Mouse (Mus musculus): ENCODE results near the gene Scimp. TPM values are rescaled to one million over a fixed set of nuclear protein-coding genes. Genes with fewer than 3 reads are reported as not detected.
"Not testable (repeated sequence)": the region's sequence is repeated elsewhere in the genome, so short reads cannot be mapped to it uniquely, and the experiment has no call there.

The Scimp gene
- polyA plus RNA-seq, 1 experiment from 2014 or later, result 0.50 TPM

DNA sequence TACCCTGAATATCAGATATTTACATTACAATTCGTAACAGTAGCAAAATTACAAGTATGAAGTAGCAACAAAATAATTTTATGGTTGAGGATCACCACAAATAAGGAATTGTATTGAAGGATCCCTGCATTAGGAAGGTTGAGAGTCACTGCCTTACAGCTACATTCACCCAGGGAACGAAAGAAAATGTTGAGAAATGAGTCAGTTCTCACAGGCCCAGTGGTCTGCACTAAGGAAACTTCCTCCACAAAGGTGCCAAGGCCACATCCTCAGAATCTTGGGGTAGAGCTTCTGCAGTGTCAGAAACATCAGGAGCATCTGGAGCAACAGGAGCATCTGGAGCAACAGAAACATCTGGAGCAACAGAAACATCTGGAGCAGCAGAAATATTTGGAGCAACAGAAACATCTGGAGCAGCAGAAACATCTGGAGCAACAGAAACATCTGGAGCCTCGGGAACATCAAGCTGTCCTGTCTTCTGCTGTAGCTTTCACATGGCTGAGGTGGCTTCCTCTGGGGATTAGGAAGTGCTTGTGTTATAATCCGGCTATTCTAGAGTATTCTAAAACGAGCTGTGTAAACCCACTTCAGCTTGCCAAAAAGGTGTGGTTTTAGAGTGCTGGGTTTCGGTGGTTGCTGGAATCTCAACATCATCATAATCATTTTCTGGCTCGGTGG is 21.4 kb downstream of the Scimp start:
- no peak overlapping the region for H3K4me2 ChIP-seq (ENCODE audit: low read depth, low read length)
- no peak overlapping the region for H3K27ac ChIP-seq (replicated peaks; ENCODE audit: low read depth, low read length)
- no peak for DNase-seq (ENCODE audit: low spot score)
- no peaks in the 10 kb centered on the region for H3K36me3 ChIP-seq (ENCODE audit: control insufficient read depth, insufficient read depth, low read length)
- H3K4me1 ChIP-seq (ENCODE audit: control insufficient read depth, insufficient read depth, low read length), result no peaks in the 10 kb centered on the region
- no peak for ATAC-seq (ENCODE audit: low read depth)
- no peak overlapping the region for H3K9ac ChIP-seq (ENCODE audit: low read depth, low read length)
- H3K27me3 ChIP-seq (replicated peaks; ENCODE audit: control insufficient read depth, insufficient read depth, low read length), result no peaks in the 10 kb centered on the region
- H3K4me3 ChIP-seq (ENCODE audit: low read depth, low read length), result no peak overlapping the region
- no peaks in the 10 kb centered on the region for H3K9me3 ChIP-seq (ENCODE audit: control insufficient read depth, low read length)
- WGBS, result 58% methylated on average over 7 of the region's 7 CpGs

DNA sequence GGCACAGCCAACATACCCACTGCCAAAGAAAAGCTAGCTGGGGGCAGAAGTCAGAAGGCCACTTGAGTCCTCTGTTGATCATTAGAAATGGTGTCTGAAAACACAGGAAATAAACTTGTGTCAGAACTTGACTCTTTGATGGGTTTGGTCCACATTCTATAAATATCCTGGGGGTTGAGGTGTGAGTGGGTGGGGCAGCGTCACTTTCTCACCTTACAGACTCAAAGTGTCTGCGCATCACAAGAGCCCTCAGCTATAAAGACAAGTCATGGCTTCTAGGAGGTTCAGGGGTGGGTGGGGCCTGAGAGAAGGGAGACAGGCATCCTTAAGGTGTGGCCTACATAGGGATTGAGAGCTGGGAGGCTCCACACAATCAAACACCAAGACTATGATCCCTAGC is 22.0 kb downstream of the Scimp start:
- Histone ChIP-seq H3K4me2 (ENCODE audit: low read depth, low read length) (no peak overlapping the region), H3K9me3 (ENCODE audit: control insufficient read depth, low read length) (no peaks in the 10 kb centered on the region), H3K9ac (ENCODE audit: low read depth, low read length) (no peak overlapping the region), H3K4me1 (ENCODE audit: control insufficient read depth, insufficient read depth, low read length) (no peaks in the 10 kb centered on the region), H3K27me3 (replicated peaks; ENCODE audit: control insufficient read depth, insufficient read depth, low read length) (no peaks in the 10 kb centered on the region), H3K4me3 (ENCODE audit: low read depth, low read length) (no peak overlapping the region), H3K27ac (replicated peaks; ENCODE audit: low read depth, low read length) (no peak overlapping the region), H3K36me3 (ENCODE audit: control insufficient read depth, insufficient read depth, low read length) (no peaks in the 10 kb centered on the region)
- ATAC-seq (ENCODE audit: low read depth) (no peak), DNase-seq (ENCODE audit: low spot score) (no peak)
- 71% methylated on average over 2 of the region's 2 CpGs for WGBS

GRCm38 (mm10) chr11:70788972-70789655 is 23.3 kb downstream of the Scimp start:
- 82% methylated on average over 10 of the region's 10 CpGs for WGBS
- Histone ChIP-seq H3K27ac (replicated peaks; ENCODE audit: low read depth, low read length) (no peak overlapping the region), H3K4me3 (ENCODE audit: low read depth, low read length) (no peak overlapping the region), H3K27me3 (replicated peaks; ENCODE audit: control insufficient read depth, insufficient read depth, low read length) (no peaks in the 10 kb centered on the region), H3K36me3 (ENCODE audit: control insufficient read depth, insufficient read depth, low read length) (no peaks in the 10 kb centered on the region), H3K9ac (ENCODE audit: low read depth, low read length) (no peak overlapping the region), H3K9me3 (ENCODE audit: control insufficient read depth, low read length) (no peaks in the 10 kb centered on the region), H3K4me1 (ENCODE audit: control insufficient read depth, insufficient read depth, low read length) (no peaks in the 10 kb centered on the region), H3K4me2 (ENCODE audit: low read depth, low read length) (no peak overlapping the region)
- DNase-seq (ENCODE audit: low spot score), result no peak
- ATAC-seq (ENCODE audit: low read depth), result no peak

DNA sequence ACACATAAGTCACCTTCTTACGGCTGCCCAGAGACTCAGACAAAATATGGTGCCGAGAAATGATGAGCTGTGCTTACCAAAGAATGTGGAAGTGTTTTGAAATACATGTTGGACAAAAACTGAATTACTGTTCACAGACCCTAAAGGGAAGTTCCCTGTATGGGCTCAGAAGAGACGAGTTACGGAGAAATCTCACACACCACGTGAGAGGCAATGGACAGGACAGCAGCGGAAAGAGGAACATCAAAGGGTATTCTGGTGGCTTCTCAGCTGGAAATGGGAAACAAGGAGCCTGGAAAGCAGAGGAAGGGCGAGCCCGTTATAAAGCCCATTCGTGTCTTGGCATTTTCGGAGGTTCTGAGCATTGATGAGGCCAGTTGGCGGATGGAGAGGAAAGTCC is 25.3 kb downstream of the Scimp start:
- Histone ChIP-seq H3K9ac (ENCODE audit: low read depth, low read length) (no peak overlapping the region), H3K27ac (replicated peaks; ENCODE audit: low read depth, low read length) (no peak overlapping the region), H3K9me3 (ENCODE audit: control insufficient read depth, low read length) (no peaks in the 10 kb centered on the region), H3K27me3 (replicated peaks; ENCODE audit: control insufficient read depth, insufficient read depth, low read length) (no peaks in the 10 kb centered on the region), H3K4me2 (ENCODE audit: low read depth, low read length) (no peak overlapping the region), H3K4me3 (ENCODE audit: low read depth, low read length) (no peak overlapping the region), H3K4me1 (ENCODE audit: control insufficient read depth, insufficient read depth, low read length) (no peaks in the 10 kb centered on the region), H3K36me3 (ENCODE audit: control insufficient read depth, insufficient read depth, low read length) (no peaks in the 10 kb centered on the region)
- ATAC-seq (ENCODE audit: low read depth) (no peak), DNase-seq (ENCODE audit: low spot score) (no peak)
- WGBS, result 67% methylated on average over 11 of the region's 11 CpGs

GRCm38 (mm10) chr11:70785908-70786307 is 26.5 kb downstream of the Scimp start:
- ATAC-seq (ENCODE audit: low read depth), result no peak
- Histone ChIP-seq H3K36me3 (ENCODE audit: control insufficient read depth, insufficient read depth, low read length) (no peaks in the 10 kb centered on the region), H3K27me3 (replicated peaks; ENCODE audit: control insufficient read depth, insufficient read depth, low read length) (no peaks in the 10 kb centered on the region), H3K4me3 (ENCODE audit: low read depth, low read length) (no peak overlapping the region), H3K27ac (replicated peaks; ENCODE audit: low read depth, low read length) (no peak overlapping the region), H3K9me3 (ENCODE audit: control insufficient read depth, low read length) (no peaks in the 10 kb centered on the region), H3K9ac (ENCODE audit: low read depth, low read length) (no peak overlapping the region), H3K4me1 (ENCODE audit: control insufficient read depth, insufficient read depth, low read length) (no peaks in the 10 kb centered on the region), H3K4me2 (ENCODE audit: low read depth, low read length) (no peak overlapping the region)
- 60% methylated on average over 2 of the region's 2 CpGs for WGBS
- DNase-seq (ENCODE audit: low spot score), result no peak

- 0 out of 2 replicates have a peak, but pooled peaks have one; percentile 30 for ATAC-seq (ENCODE audit: low read depth)
- not testable (repeated sequence) for H3K4me2 ChIP-seq (ENCODE audit: low read depth, low read length); H3K9me3 ChIP-seq (ENCODE audit: control insufficient read depth, low read length); H3K4me1 ChIP-seq (ENCODE audit: control insufficient read depth, insufficient read depth, low read length); H3K9ac ChIP-seq (ENCODE audit: low read depth, low read length); H3K4me3 ChIP-seq (ENCODE audit: low read depth, low read length); H3K27me3 ChIP-seq (replicated peaks; ENCODE audit: control insufficient read depth, insufficient read depth, low read length); H3K27ac ChIP-seq (replicated peaks; ENCODE audit: low read depth, low read length); H3K36me3 ChIP-seq (ENCODE audit: control insufficient read depth, insufficient read depth, low read length)
- peak; percentile 56 for DNase-seq (ENCODE audit: low spot score)
- 18% methylated on average over 6 of the region's 6 CpGs for WGBS
Observed at GRCm38 (mm10) chr11:70778058-70778457, 34.3 kb downstream of the Scimp start.

- no peak overlapping the region for H3K27ac ChIP-seq (replicated peaks; ENCODE audit: low read depth, low read length)
- no peak overlapping the region for H3K4me2 ChIP-seq (ENCODE audit: low read depth, low read length)
- DNase-seq (ENCODE audit: low spot score), result no peak
- no peaks in the 10 kb centered on the region for H3K27me3 ChIP-seq (replicated peaks; ENCODE audit: control insufficient read depth, insufficient read depth, low read length)
- no peak overlapping the region for H3K4me3 ChIP-seq (ENCODE audit: low read depth, low read length)
- no peak for ATAC-seq (ENCODE audit: low read depth)
- WGBS, result 65% methylated on average over 6 of the region's 6 CpGs
- H3K9me3 ChIP-seq (ENCODE audit: control insufficient read depth, low read length), result no peaks in the 10 kb centered on the region
- peaks cover 7% of the 10 kb centered on the region; the same call in 1 of the 2 replicates for H3K36me3 ChIP-seq (ENCODE audit: control insufficient read depth, insufficient read depth, low read length)
- no peak overlapping the region for H3K9ac ChIP-seq (ENCODE audit: low read depth, low read length)
- no peaks in the 10 kb centered on the region for H3K4me1 ChIP-seq (ENCODE audit: control insufficient read depth, insufficient read depth, low read length)
Observed at GRCm38 (mm10) chr11:70777634-70778033, 34.8 kb downstream of the Scimp start.

DNA sequence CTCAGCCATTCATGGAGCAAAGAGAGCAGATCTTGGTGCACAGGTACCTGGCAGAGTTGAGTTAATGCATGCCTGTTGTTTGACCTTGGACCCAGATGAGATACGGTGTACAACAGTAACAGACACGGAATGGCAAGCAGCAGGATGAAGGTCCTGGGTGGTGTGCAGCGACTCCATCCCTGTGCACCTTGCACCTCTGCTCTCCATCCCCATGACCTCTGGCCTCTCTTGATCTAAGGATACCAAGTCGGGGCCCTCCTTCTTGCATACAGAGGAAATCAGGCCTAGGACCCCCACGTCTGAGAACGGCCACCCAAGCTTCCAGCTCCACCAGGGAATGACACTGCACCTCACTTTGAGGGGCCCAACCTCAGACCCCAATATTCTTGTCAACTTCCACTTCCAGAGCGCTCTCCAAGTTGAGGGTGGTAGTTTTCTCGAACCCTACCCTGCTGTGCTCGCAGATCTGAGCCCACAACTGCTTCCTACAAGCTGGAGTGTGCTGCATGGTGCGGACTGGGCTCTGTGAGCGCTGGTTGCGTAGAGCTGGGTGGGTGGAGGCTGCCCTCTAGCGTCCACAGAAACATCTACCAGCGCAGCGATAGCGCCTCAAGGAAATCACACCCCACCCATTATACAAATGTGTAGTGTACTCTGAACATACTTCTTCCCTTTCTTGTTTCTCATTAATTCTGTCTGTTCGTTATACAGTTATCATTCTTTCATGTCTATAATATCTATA is 35.4 kb downstream of the Scimp start:
- H3K9ac ChIP-seq (ENCODE audit: low read depth, low read length), result no peak overlapping the region
- H3K4me2 ChIP-seq (ENCODE audit: low read depth, low read length), result no peak overlapping the region
- DNase-seq (ENCODE audit: low spot score), result peak; percentile 84

More for the DNA sequence above, 35.4 kb downstream of the Scimp start:
- peaks cover 14% of the 10 kb centered on the region for H3K36me3 ChIP-seq (ENCODE audit: control insufficient read depth, insufficient read depth, low read length)
- no peak overlapping the region for H3K4me3 ChIP-seq (ENCODE audit: low read depth, low read length)
- no peaks in the 10 kb centered on the region for H3K9me3 ChIP-seq (ENCODE audit: control insufficient read depth, low read length)
- peak; percentile 78 for ATAC-seq (ENCODE audit: low read depth)
- H3K4me1 ChIP-seq (ENCODE audit: control insufficient read depth, insufficient read depth, low read length), result no peaks in the 10 kb centered on the region
- no peak overlapping the region for H3K27ac ChIP-seq (replicated peaks; ENCODE audit: low read depth, low read length)
- no peaks in the 10 kb centered on the region for H3K27me3 ChIP-seq (replicated peaks; ENCODE audit: control insufficient read depth, insufficient read depth, low read length)
- WGBS, result 28% methylated on average over 17 of the region's 17 CpGs
